Mouse (Mus musculus): ENCODE measurements around the gene Magi2.

- TF ChIP-seq E2F4 (IDR thresholded peaks at IDR 0.05; ENCODE audit: insufficient read depth) = no peak
- TF ChIP-seq MYOD1 (IDR thresholded peaks at IDR 0.05; ENCODE audit: control insufficient read depth in 1 of 3, insufficient read length in 2 of 3, low read depth in 2 of 3) = no peak
These were observed 1475.9 kb downstream of the Magi2 start for GRCm38 (mm10) chr5:20702480-20703303.

Data from myocyte (in vitro differentiated cells).